Mouse (Mus musculus): ENCODE measurements around the gene Pde10a.

GRCm38 (mm10) chr17:8965177-8965576 lies 440.0 kb downstream of the Pde10a start:
- no peak for TF ChIP-seq CTCF (IDR thresholded peaks at IDR 0.05; ENCODE audit: control insufficient read depth, insufficient read depth, insufficient replicate concordance, low read depth, low read length)
- no peak for TF ChIP-seq POLR2A (IDR thresholded peaks at IDR 0.05; ENCODE audit: control insufficient read depth, low read depth, low read length)
